Mouse (Mus musculus) heart, postnatal 0 days (tissue): ENCODE data around the gene Acox2. TPM values are rescaled to one million over a fixed set of nuclear protein-coding genes. Genes with fewer than 3 reads are reported as not detected.
A peak's percentile ranks its signal among the peaks of the same experiment; 100 is the strongest.

Experiments
- ATAC-seq: fragments of 200-750 bp; cut with Nextera tagmentation; 2 replicates; pipeline ENCODE4 v1.8.0; 2017; ENCODE audit warnings: low read depth, moderate number of reproducible peaks, moderate library complexity; ENCODE audit not compliant: insufficient read depth
- DNase-seq: peaks from one replicate; pipeline ENCODE4 v3.0.0-alpha.2; 2016; ENCODE audit warnings: low spot score
- H3K27ac ChIP-seq: fragments of 300-500 bp; sonication (generic); 2 replicates; pipeline ENCODE4 v1.5.1; 2014; ENCODE audit warnings: low read depth, mild to moderate bottlenecking
- H3K27me3 ChIP-seq: fragments of 300-500 bp; sonication (generic); 2 replicates; pipeline ENCODE4 v1.6.1; 2014; ENCODE audit warnings: low read length, mixed read lengths; ENCODE audit not compliant: control insufficient read depth, insufficient read depth
- H3K36me3 ChIP-seq: fragments of 300-500 bp; sonication (generic); replicated peaks from 2 replicates; pipeline ENCODE4 v1.6.1; 2014; ENCODE audit warnings: low read length, mixed read lengths; ENCODE audit not compliant: control insufficient read depth, insufficient read depth
- H3K4me1 ChIP-seq: fragments of 300-500 bp; sonication (generic); 2 replicates; pipeline ENCODE4 v1.6.1; 2014; ENCODE audit warnings: antibody characterized with exemption; ENCODE audit not compliant: control insufficient read depth, insufficient read depth
- H3K4me2 ChIP-seq: fragments of 300-500 bp; sonication (generic); 2 replicates; pipeline ENCODE4 v1.6.1; 2014; ENCODE audit warnings: low read depth, mild to moderate bottlenecking, low read length, moderate library complexity
- H3K4me3 ChIP-seq: fragments of 300-500 bp; sonication (generic); 2 replicates; pipeline ENCODE4 v1.5.1; 2014; ENCODE audit warnings: low read depth, low read length
- H3K9ac ChIP-seq: fragments of 300-500 bp; sonication (generic); replicated peaks from 2 replicates; pipeline ENCODE4 v1.6.1; 2014; ENCODE audit warnings: low read depth, low read length, mixed read lengths
- H3K9me3 ChIP-seq: fragments of 300-500 bp; sonication (generic); replicated peaks from 2 replicates; pipeline ENCODE4 v1.6.1; 2016; ENCODE audit warnings: low read length; ENCODE audit not compliant: control insufficient read depth
- CTCF ChIP-seq: IDR thresholded peaks from 2 replicates; pipeline ENCODE4 v1.5.1; 2016; ENCODE audit warnings: antibody characterized with exemption, control low read depth, low read depth
- EP300 ChIP-seq: IDR thresholded peaks from 2 replicates; pipeline ENCODE4 v1.6.1; 2016; ENCODE audit warnings: antibody characterized with exemption, low read depth
- WGBS: fragments of 180-500 bp; shearing (Covaris S2); extraction: QIAGEN DNeasy Blood & Tissue Kit; methylation state at CpG from one replicate; pipeline ENCODE4 v1.1.7; 2014; 5-methylcytosine and 5-hydroxymethylcytosine counted together
- polyA plus RNA-seq: library from polyadenylated mRNA; unstranded; fragments of >200 nt; fragmentation: Nextera tagmentation; extraction: Ambion mirVana; gene quantifications from 2 replicates; pipeline ENCODE4 v1.2.1, GENCODE M21; 2015
- total RNA-seq: library from RNA; depleted of rRNA; stranded (reverse); fragments of >200 nt; gene quantifications from 2 replicates; pipeline ENCODE4 v1.2.3, GENCODE M21; 2014; ENCODE audit warnings: low replicate concordance

Gene Acox2
- total and polyA plus RNA-seq, 2 experiments from 2014 or later: not detected

- no peak overlapping the region for H3K9ac ChIP-seq
- no peaks in the 10 kb centered on the region for H3K9me3 ChIP-seq
- H3K4me2 ChIP-seq: no peak overlapping the region
- no peak for DNase-seq
- ATAC-seq: no peak
- no peak overlapping the region for H3K4me3 ChIP-seq
- no peaks in the 10 kb centered on the region for H3K36me3 ChIP-seq
- no peaks in the 10 kb centered on the region for H3K27me3 ChIP-seq
- no peak for TF ChIP-seq EP300
- TF ChIP-seq CTCF: no peak
- 62% methylated on average over 5 of the region's 5 CpGs for WGBS
- H3K27ac ChIP-seq: no peak overlapping the region
- H3K4me1 ChIP-seq: no peaks in the 10 kb centered on the region
These were observed 2.3 kb downstream of the Acox2 start for GRCm38 (mm10) chr14:8256881-8257280.

- Histone ChIP-seq H3K4me2 (no peak overlapping the region), H3K4me3 (no peak overlapping the region), H3K27me3 (no peaks in the 10 kb centered on the region), H3K9ac (no peak overlapping the region), H3K27ac (no peak overlapping the region), H3K9me3 (no peaks in the 10 kb centered on the region), H3K4me1 (no peaks in the 10 kb centered on the region), H3K36me3 (no peaks in the 10 kb centered on the region)
- 63% methylated on average over 6 of the region's 6 CpGs for WGBS
- TF ChIP-seq CTCF (no peak), EP300 (no peak)
- ATAC-seq: no peak
- DNase-seq: no peak
These were observed 3.1 kb downstream of the Acox2 start for GRCm38 (mm10) chr14:8256072-8256471.

DNA sequence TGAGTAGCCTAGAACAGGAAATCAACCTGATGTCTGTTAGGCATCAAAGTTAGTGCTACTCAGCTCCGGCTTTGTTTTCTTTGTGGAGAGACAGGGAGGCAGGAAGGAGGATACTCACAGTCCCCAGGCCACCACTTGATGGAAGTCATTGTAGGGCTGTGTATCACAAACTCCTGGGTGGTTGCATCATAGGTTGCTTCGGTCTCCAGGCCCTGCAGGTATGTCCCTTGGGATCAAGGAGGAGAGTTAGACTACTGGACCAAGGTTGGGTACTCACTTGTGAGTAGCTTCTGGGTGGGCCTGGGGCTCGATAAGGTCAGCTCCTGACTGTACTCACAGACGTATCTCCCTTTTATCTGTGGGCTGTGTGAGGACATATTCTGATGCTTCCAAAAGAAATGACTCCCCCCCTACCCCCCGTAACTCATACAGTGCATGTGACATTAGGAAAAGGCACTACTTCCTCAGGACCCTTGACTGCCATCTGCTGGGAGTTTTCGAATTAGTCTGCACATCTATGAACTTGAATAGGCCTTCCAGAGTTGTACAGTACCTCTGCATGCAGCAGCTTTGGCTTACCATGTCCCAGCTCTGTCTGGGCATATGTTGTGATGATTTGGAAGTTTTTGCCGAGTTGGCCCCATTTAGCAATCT is 4.0 kb downstream of the Acox2 start:
- Histone ChIP-seq H3K9me3 (no peaks in the 10 kb centered on the region), H3K27ac (no peak overlapping the region), H3K4me2 (no peak overlapping the region), H3K4me1 (no peaks in the 10 kb centered on the region), H3K36me3 (no peaks in the 10 kb centered on the region), H3K27me3 (no peaks in the 10 kb centered on the region), H3K4me3 (no peak overlapping the region), H3K9ac (no peak overlapping the region)
- ATAC-seq: peak; percentile 64
- TF ChIP-seq EP300 (no peak), CTCF (peak; percentile 70)
- DNase-seq: peak; percentile 20
- WGBS: 49% methylated on average over 7 of the region's 7 CpGs

DNA sequence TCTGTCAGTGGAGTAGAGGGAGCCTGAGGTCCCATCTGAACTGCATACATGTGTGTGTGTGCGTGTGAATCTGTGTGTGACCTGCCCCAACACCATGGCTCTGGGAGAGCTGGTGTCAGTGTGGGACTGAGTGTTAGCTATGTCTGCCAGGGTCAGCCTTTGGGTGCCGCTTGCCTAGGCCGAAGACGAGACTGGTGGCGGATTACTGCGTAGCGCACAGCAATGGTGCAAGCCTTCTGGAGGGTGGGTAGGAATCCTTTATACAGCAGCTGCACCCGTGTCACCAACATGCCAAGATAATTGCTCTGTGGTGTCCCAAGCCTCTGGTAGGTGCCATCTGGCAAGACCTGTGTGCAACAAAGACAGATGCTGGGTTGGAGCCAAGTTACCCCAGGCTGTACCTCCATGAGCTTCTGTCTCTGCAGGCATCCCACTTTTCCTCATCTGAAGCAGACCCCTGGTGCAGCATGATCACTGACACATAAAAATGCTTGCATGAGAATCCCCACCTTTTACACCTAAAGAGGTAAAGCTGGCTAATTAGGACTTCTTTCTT is 7.7 kb downstream of the Acox2 start:
- no peak for TF ChIP-seq CTCF
- TF ChIP-seq EP300: no peak
- no peak for ATAC-seq
- 88% methylated on average over 8 of the region's 8 CpGs for WGBS

DNA sequence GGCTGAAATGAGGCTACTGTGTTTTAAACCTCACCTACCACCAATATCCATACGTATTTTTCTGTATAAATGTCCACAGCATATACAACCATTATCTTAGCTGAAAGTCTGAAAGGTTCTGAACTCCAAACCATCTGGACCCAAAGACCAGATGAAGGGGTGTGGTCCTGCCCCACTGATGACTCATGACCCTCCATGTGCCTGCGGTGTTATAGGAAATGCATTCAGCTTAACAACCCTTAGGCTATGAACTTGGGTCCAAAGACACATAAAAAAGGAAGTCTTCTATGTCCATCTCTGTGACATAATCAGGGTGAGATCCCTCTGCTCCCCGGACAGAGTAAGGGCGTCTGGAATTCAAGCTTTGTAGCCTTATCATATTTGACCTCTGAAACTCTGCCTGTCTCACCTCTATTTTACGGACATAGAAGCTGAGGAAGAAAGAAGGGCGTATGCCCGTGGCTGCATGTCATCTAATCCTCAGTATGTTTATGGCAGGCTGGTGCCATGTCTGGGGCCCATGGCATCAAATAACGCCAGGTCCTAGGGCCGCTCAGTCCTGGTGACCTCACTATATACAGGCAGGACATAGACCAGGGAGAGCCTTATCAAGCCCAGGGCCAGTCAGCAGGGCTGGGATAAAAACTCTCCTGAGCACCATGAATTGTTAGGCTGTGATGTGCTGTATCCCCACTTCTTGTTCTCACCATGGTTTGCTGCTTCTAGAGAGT is 8.8 kb downstream of the Acox2 start:
- Histone ChIP-seq H3K9me3 (no peaks in the 10 kb centered on the region), H3K36me3 (no peaks in the 10 kb centered on the region), H3K4me3 (no peak overlapping the region), H3K9ac (no peak overlapping the region), H3K27me3 (no peaks in the 10 kb centered on the region), H3K4me2 (no peak overlapping the region), H3K27ac (no peak overlapping the region), H3K4me1 (no peaks in the 10 kb centered on the region)
- WGBS: 62% methylated on average over 9 of the region's 9 CpGs
- DNase-seq (no peak), ATAC-seq (no peak)
- no peak for TF ChIP-seq EP300
- no peak for TF ChIP-seq CTCF

More for the DNA sequence above, 7.7 kb downstream of the Acox2 start:
- no peak for DNase-seq
- Histone ChIP-seq H3K36me3 (no peaks in the 10 kb centered on the region), H3K27ac (no peak overlapping the region), H3K4me1 (no peaks in the 10 kb centered on the region), H3K27me3 (no peaks in the 10 kb centered on the region), H3K9me3 (no peaks in the 10 kb centered on the region), H3K4me3 (no peak overlapping the region), H3K9ac (no peak overlapping the region), H3K4me2 (no peak overlapping the region)
